Mouse (Mus musculus) ovary, adult 10 weeks (tissue): ENCODE results near the gene Rpl31. TPM values are rescaled to one million over a fixed set of nuclear protein-coding genes. Genes with fewer than 3 reads are reported as not detected.

ENCODE experiments used
- polyA plus RNA-seq: library from polyadenylated mRNA; stranded (reverse); fragments of 350-450 nt; fragmentation: Illumina TruSeq; extraction: RNeasy Lipid Tissue Mini Kit (QIAGEN cat#74804); gene quantifications from one replicate; pipeline ENCODE4 v1.2.3, GENCODE M21; 2014

Gene Rpl31
- polyA plus RNA-seq: 317 TPM

GRCm38 (mm10) chr1:39367601-39368266 lies at the start of gene Rpl31:
Gene Rpl31 (plus strand): TSS chr1:39367842.

Other genes with a start within 250 kb of the Rpl31 start
- 2.9 TPM for gene Npas2, start 174.1 kb upstream of the Rpl31 start, polyA plus RNA-seq
- gene Tbc1d8, start 110.9 kb downstream of the Rpl31 start, polyA plus RNA-seq: 26.9 TPM
- gene Cnot11, start 167.2 kb downstream of the Rpl31 start, polyA plus RNA-seq: 99.6 TPM
- 50.7 TPM for gene Rnf149, start 209.6 kb downstream of the Rpl31 start, polyA plus RNA-seq